Mouse (Mus musculus) left cerebral cortex, adult 9 months (tissue): ENCODE measurements around the gene Fam19a1.

Experiments used
- DNase-seq, 2 experiments: peaks; one replicate each; pipeline ENCODE4 v3.0.0; 2022; ENCODE audit warnings: low spot score in 2 of 2

Fam19a1 gene

DNA sequence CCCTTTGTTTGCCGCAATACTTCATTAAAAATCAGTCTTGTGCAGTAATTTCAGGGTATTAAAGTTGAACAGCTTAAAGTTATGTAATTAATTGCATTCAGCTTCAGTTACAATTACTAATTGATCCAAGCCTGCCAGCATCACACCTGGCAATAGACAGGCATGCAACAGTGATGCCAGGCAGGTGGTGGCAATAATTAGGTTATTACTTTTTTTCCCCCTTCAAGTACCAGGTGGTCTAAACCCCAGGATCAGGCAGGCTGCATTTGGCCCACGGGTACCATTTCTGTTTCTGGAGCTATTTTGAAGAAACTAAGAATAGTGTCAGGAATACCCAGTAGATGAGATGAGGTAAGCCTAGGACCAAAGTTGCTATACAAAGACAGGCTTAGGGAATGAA is 141.9 kb downstream of the Fam19a1 start:
- DNase-seq, result no peak

DNA sequence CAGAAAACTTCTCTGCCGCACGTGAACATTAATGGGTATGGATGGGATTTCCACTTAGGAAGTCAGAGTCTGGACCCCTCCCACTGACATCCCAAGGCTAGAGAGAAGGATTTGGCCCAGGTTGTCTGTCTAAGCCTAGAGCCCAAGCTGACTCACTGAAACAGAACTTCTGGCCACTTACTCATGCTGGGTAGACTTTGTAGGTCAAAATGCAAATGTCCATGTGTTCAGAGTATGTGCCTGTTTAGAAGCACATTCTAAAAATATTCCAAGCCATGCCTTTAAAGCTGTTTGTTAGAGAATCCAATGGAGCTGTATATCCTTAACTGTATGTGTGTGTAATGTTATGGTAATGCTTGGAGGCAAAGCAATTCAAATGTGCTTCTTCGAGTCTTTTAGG is 145.7 kb downstream of the Fam19a1 start:
- DNase-seq, result peak; percentile 6 to 13

DNA sequence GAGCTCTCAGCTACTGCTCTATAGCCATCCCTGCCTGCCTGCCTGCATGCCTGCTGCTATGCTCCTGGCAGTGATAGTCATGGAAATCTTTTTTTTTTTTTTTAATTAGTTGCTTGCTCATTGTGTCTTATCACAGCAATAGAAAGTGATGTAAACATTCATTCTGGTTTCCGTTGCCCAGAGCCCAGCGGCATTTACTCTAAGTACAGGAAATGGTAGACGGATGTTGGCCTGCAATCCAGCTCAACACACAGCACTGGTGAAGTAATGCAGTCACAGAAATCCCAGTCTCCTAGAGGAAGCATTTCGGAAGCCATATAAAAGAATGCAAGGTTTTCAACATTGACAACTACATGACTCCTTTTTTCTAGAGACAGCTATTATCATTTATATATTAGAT is 153.5 kb downstream of the Fam19a1 start:
- no peak for DNase-seq

DNA sequence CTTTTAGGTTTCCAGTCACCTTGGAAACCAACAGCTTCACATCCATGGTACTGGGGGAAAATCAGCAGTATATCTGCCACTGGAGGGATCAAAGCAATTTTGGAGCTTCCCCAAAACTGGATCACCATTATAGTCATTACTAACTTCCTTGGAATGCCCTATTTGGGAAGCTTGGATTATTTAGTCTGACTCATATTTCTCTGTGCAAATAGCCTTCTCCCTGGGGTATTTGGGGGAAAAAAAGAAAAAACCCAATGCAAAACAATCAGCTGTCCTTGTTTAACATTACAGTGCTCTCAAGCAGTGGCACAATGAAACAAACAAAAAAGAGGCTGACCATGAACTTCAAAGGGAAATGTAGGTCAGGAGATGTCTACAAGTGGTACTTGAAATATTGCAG is 155.8 kb downstream of the Fam19a1 start:
- DNase-seq, result no peak

DNA sequence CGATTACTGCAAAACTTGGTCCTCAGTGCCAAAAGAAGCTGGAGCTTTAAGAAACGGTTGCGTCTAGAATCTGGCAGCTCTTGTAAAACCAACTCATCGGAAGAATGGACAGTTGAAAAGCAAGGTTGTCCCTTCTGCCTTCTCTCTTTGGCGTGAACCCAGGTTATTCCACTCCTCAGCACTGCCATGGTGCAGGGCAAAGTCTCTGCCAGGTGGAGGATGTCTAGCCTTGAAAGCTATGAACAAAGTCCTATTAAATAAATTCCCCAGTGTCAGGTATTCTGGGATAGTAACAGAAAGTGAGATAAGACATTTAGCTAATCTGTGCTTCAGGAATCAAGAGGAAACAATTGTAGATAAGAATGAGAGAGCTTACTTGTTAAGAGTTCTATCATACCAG is 157.5 kb downstream of the Fam19a1 start:
- DNase-seq, result no peak

DNA sequence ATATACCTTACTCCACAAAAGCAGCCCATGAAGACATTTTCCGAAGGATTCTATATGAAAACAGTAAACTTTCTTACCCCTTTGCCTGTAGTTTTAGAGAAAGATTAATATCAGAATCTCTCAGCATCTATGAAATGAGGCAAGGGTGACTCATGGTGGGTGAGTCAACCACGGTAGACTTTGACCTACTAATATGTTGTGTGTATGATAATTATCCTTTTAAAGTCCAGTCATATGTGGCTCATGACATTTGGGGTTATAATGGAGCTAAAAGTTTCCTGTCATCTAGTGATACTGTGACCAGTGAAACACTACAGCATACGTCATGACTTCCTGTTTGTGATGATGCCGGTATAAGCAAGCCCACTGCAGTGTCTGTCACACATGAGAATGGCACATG is 170.8 kb downstream of the Fam19a1 start:
- no peak for DNase-seq

DNA sequence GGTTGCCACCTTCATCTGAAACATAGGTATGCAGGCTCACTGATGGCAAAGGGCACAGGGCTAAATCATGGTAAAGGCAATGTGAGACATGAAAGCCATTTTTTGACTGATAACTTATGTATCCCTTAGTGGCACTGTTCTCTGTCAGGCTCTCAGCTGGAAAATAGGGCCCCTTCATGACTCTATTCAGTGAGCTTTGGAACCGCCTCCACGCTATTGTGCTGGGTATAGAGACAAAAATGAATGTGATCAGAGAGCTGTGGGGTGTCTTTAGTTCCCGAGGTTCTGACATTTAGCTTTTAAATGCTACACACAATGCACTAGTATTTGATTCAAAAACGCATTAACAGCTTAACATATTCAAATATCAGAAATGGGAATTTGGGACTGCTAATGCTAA is 171.6 kb downstream of the Fam19a1 start:
- no peak for DNase-seq

DNA sequence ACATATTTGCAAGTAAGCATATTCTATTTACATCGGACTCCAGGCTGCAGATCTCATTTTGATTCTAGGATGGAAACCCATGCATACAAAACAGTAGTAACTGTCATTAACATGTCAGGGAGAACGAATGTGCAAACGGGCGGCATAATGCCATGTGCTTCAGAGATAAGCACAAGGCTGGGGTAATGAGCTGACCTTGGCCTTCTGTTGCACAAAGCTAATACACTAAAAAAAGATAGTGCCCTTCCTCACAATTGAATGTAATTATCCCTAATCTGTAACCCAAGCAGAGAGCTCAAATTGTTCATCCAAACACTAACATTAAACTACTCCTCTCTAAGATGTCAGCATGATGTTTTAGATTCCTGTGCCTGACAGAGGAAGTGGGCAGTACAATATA is 173.3 kb downstream of the Fam19a1 start:
- no peak for DNase-seq

DNA sequence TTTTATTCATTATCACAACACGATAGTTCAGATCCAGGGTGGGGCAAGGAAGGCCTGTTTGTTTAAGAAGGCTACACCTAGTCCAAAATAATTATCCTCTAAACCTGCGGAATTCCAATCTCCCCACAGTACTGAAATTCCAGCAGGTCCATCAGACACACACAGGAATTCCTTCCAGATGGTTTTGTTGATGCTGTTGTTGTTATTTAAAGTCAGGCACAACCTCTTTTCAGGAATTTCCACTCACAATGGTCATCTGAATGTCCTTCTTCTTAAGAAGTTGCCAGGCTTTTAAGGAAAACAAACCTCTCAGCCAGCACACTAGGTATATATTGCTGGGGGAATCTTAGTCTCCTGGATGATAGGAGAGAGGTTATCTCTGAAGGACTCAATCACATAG is 174.4 kb downstream of the Fam19a1 start:
- DNase-seq, result no peak

DNA sequence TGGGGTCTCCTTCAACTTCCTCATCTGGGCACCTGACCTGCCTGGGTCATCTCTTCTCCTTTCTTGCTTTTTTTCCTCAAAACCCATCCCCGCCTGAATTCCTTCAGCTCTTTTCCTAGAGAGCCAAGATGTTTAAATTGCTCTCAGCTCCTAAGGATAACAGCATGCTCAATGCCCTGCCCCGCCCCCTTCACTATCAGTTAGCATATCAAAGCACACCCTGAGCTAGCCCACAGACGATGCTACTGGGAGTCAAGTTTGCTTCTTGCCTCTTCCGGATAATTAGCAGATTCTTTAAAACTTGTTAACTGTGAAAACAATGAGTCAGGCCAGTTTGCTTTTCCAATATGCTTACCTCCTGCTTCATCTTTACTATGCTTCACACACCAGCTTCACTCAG is 176.7 kb downstream of the Fam19a1 start:
- DNase-seq, result no peak

DNA sequence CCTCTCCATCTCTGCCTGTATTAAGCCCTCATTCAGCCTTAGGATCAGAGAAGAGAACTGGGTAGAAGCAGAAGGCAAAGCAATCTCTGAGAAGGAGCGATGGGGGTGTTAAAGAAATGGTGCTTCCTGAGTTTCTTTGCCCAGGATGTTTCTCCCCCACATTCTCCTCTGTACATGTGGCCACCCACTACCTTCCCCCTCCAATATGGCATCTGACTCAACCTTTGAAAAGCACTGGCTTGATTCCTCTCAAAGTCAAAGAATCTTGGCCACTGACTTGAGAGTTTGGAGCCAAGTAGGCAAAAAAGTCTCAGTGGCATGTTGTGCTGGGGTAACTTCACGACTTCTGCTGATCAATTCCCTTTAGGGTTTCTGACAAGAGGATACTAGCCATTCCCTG is 234.5 kb downstream of the Fam19a1 start:
- DNase-seq, result peak in 1 of 2 experiments; percentile 10

DNA sequence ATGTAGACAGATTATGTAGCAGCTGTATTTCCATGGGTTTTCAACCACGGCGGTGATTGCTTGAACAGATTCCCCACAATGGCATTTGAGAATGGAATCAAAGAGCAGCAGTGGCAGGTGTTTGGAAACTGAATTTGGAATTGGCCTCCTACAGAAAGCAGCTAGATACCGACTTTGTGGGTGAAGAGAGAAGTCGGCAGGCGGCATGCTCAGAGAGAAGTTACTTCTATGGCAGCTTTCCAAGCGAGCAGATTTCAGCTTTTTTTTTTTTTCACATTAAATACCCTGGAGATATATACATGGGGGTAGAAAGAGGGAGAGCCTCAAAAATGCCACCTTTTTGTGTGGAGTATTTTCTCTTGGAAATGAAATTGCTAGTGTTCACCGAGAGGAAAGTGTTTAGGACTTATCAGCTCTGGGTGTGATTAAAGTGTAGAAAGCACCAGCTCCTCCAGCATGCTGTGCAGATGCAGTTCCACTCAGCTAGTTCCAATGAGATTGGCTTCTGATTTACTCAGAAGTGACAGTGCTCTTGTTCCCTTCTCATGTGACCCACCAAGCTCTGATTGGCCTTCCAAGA is 236.6 kb downstream of the Fam19a1 start:
- peak; percentile 62 to 75 for DNase-seq

DNA sequence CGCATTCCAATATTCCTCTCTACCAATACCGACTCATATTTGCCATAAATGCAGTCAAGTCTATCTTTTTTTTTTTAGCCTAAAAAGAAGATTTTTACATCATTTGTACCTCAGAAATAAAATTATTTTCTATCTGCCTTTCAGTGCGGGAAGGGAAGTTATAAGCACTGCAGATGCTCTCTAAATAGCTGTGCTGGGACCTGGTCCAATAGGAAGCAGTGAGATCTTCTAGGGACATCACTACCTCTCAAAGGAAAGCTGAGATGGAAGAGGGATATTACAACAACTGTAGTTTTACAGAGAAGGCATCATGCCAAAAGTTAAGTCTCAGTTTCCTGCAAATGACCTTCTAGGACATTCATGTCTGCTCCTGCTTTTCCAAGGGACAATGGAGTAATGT is 256.6 kb downstream of the Fam19a1 start:
- no peak for DNase-seq

DNA sequence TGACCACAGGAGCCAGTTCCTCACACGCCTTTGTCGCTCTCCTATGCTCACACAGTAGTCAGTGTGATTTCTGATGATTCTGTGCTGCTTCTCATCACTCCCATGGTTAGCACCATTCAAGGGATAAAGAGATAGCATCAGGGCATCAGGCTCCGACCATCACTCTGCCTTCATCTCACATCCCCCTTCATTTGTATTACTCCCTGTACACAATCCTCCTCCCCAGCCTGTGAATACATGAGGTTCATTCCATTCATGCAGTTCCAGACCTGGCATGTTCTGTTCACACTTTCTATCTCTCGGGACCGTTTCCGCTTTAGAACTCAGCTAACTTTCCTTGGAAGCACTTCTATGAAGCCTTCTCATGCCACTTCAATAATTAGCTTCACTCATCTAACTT is 259.9 kb downstream of the Fam19a1 start:
- DNase-seq, result no peak

DNA sequence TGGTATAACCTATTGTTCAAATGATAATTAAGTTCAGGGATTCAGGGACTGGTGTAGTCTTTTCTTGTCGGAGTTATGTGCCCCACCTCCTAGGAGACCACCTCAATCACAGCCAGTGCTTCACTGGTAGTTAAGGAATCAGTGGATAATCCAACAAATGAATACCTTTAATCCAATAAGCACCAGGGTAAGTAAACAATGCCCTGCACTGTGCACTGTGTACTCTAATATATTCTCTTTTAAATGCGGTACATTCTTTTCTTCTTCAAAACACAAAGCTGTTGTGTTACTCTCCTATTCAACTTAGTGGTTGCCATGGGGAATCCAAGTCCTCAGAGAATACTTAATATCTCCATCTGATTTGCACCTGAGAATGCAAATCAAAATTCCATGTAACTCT is 260.3 kb downstream of the Fam19a1 start:
- DNase-seq, result no peak

DNA sequence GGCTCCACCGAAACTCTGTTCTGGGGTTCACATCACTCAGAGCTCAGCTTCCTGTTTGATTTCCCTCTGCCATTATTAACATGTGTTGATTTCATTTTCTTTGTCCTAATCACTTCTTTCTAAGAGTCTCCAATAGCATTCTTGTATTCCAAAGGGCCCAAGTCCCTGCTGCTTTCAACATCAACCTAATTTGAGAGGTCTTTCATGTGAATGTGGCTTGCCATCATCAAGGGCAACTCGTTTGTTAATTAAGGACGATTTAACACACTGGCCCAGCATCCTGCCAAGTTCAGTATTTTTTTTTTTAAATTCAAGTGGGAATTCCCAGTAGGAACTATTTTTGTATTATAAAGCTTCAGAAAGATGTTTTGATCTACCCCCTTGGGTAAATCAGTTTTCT is 263.8 kb downstream of the Fam19a1 start:
- no peak for DNase-seq

DNA sequence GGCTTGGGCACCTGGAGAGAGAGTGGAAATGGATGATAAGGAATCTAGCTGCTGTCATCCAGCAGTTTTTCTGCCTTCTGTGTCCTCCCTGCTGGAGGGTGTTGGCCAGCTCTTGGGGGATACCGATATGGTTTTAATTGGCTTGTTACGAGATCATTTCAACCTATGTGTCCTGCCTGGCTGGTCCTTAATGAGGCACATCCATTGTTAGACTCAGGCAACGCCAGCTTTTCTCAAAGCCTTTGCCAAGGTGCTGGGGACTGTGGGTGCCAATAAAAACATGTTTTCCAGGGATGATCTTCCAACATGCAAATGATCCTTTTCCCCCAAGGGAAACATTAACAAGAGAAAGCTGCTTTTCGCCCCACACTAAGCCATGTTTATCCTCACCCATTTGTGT is 266.3 kb downstream of the Fam19a1 start:
- DNase-seq, result no peak

DNA sequence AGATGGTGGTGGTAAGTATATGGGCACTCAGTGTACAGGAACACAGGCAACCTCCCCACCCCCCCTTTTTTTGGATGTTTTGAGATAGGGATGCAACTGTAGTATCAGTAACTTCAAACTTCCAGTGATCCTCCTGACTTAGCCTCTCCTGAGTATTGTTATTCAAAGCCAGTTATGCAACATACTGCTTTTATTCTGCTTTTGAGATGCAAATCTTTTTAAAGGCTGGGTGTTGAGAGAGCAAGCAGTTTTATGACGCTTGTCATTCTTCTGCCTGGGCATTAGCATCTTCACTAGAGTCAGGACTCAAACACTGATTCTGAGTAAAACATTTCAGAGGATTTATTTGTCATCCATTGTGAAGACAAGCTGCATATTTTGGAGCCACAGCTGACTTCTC is 271.5 kb downstream of the Fam19a1 start:
- DNase-seq, result no peak

DNA sequence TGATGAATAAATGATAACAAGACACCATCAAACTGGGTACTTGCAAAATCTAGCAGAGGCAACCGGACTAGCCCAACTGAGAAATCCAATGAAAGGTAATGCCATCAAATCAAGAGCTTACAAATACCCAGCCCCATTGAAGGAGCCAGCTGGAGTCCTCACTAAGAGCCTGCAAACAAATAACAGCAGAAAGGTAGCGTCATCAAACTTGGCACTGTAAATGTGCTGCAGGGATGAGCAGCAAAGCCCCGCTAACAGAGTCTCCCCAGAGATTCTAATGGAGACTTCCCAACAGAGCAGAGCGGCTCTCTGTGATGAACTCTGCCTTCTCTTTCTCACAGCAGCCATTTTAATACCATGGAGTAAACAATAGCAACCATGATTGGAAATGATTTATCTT is 305.9 kb downstream of the Fam19a1 start:
- DNase-seq, result no peak

DNA sequence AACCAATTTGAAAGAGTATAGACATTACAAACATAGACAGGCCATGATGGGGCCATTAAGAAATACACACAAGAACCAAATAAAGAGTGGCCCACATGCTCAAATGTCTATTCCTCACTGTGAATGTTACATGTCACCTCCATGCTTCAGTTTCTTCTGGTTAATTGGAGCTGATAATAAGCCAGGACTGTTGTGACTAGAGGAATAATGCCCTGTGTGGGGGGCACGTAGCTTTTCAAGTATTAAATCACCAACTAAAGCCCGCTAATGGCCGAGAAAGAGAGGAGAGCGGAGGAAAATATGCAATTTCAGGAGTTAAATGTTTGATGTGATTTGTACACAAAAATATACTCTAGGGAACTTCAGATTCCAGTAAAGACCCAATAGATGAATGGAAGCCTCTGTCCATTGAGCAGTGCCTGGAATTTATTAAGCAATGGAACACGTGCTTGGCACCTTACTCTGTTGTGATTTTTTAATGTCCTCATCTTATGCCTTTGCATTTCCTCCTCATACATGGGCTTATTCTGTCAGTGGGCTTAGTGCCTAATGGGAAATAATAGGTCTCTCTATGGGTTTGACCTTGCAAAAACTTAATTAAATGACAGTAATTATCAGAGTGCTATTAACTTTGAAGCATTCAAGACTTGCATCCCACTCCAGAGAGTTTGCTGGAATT is 306.9 kb downstream of the Fam19a1 start:
- no peak for DNase-seq

DNA sequence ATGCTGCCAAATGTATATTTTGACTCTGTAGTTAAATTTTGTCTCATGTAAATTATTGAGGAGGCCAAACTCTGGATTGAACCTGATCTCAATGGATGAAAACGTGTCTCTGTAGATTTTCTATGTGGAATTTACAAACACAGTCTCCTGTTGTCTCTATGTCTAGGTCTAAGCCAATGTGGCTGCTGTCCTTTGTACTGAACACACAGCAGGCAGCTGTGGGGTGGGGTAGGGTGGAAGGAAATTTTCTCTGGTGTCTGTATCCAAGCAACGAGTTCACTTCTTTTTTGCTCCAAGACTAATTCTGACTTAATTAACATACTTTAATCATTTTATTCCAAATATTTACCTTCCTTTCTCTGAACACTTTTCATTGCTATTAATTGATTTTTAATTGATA is 307.6 kb downstream of the Fam19a1 start:
- DNase-seq, result no peak

DNA sequence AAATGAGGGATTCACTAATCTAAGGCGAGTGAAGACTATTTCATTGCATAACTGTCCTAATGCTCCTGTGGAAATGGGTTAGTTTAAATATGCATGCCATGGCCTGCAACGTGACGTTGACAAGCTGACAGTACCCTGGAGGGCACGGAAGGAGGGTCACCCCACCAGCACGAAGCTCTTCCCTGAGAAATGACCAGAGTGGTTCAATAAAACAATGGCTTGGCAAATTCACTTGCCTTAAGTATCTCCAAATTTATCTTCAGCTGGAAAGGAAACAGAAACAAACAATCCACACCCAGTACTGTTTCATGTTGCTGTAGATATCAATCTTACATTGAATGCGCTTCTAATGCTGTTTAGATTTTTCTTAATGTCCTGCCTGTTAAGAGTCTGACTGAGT is 316.4 kb downstream of the Fam19a1 start:
- DNase-seq, result no peak

DNA sequence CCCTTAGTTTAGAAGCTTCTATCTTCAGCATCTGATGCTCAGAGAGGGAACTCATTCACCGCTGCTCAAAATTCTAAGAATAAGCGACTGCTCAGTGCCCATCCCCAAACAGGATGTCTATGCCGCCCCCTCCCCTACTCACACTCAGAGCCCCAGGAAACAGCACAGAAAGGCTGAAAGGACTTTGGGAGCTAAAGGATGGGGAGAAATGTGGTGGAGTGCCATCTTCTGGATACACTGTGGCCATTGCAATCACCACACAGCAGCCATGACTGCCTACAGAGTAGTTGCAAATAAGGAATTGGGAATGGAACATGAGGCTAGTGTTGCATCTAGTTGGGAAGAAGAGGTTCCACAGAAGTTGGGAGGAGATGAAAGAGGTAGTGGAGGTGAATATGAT is 319.4 kb downstream of the Fam19a1 start:
- peak in 1 of 2 experiments; percentile 20 for DNase-seq

DNA sequence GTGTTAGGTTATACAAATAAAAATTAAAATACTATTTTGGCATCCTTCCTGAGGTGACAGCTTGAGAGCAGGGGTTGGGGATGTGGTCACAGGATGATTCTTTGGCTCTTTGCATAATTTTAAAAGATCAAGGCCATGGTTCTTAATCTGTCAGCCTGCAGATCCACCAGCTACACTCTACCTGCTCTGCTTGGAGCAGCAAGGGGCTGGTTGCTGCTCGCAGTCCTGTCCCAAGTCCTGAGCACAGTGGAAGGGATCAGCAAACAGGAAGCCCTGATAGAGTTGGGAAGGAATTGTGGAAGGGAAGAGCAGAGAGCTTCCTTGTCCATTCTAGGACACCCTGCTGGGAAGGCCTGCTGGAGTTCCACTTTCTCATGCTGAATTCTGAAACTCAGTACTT is 320.9 kb downstream of the Fam19a1 start:
- DNase-seq, result no peak
